Mouse (Mus musculus) kidney, adult 2 months (tissue): Measurements from ENCODE around the gene Arhgap10. TPM values are rescaled to one million over a fixed set of nuclear protein-coding genes. Genes with fewer than 3 reads are reported as not detected.

Source experiments
- DNase-seq: peaks from one replicate; pipeline ENCODE4 v3.0.0; 2021
- H3K27ac ChIP-seq: fragments of 200-500 bp; 2 replicates; pipeline ENCODE4 v1.5.1; 2012; ENCODE audit warnings: low read depth, low read length, control low read depth, inconsistent platforms; ENCODE audit not compliant: insufficient read depth
- H3K27me3 ChIP-seq: fragments of 200-500 bp; replicated peaks from 2 replicates; pipeline ENCODE4 v1.6.1; 2012; ENCODE audit warnings: mild to moderate bottlenecking, moderate library complexity, low read length, inconsistent platforms; ENCODE audit not compliant: control insufficient read depth, insufficient read depth
- H3K36me3 ChIP-seq: fragments of 200-500 bp; 2 replicates; pipeline ENCODE4 v1.6.1; 2012; ENCODE audit warnings: mild to moderate bottlenecking, moderate library complexity, low read length, inconsistent platforms; ENCODE audit not compliant: control insufficient read depth, insufficient read depth
- H3K4me1 ChIP-seq: fragments of 200-500 bp; 2 replicates; pipeline ENCODE4 v1.6.1; 2011; ENCODE audit warnings: low read length; ENCODE audit not compliant: control insufficient read depth, insufficient read depth
- H3K4me3 ChIP-seq: fragments of 200-500 bp; 2 replicates; pipeline ENCODE4 v1.5.1; 2011; ENCODE audit warnings: mild to moderate bottlenecking, low read depth, low read length, control low read depth; ENCODE audit not compliant: insufficient read depth
- CTCF ChIP-seq: fragments of 200-500 bp; conservative IDR thresholded peaks from 2 replicates; pipeline ENCODE4 v1.5.1; 2011; ENCODE audit warnings: low read depth, mild to moderate bottlenecking, control low read depth, low read length, moderate library complexity, mixed read lengths; ENCODE audit not compliant: insufficient read depth, insufficient read length
- POLR2A ChIP-seq: fragments of 200-500 bp; IDR thresholded peaks from one replicate; pipeline ENCODE4 v1.6.1; 2011; ENCODE audit warnings: low read depth, low read length, control low read depth
- WGBS: fragments of 180-500 bp; shearing (Covaris S2); methylation state at CpG from one replicate; pipeline ENCODE4 v1.1.7; 2018; 5-methylcytosine and 5-hydroxymethylcytosine counted together
- polyA plus RNA-seq: library from polyadenylated mRNA; depleted of rRNA; stranded (reverse); fragments of >200 nt; gene quantifications from 2 replicates; pipeline ENCODE4 v1.2.3, GENCODE M21; 2012

Gene Arhgap10
- polyA plus RNA-seq, 1 experiment: 28.0 TPM

- Histone ChIP-seq H3K27ac (no peak overlapping the region), H3K27me3 (no peaks in the 10 kb centered on the region), H3K4me3 (no peak overlapping the region), H3K4me1 (peaks cover 29% of the 10 kb centered on the region), H3K36me3 (no peaks in the 10 kb centered on the region)
- 70% methylated on average over 6 of the region's 6 CpGs for WGBS
- TF ChIP-seq POLR2A (no peak), CTCF (no peak)
- DNase-seq: no peak
These were observed 61.5 kb downstream of the Arhgap10 start for GRCm38 (mm10) chr8:77456263-77456662.

DNA sequence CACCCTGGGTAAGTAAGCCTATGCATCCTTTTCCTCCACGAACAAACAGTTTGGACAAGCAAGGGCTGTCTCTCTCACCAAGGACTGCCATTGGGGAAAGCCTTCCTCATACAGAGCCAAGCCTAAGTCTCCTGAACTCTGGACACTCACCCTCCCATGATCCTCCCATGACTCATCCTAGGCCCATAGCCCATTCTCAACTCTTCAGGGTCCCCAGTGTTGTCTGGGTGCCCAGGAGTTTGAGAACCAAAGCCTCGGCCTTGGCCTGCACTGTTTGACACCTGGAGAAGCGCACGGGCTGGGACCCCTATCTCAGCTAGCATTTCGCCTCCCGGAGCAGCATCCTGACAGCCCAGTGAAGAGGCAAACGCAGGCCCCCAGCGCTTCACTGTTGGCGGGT lies 63.9 kb downstream of the Arhgap10 start:
- no peak for TF ChIP-seq CTCF
- no peak for TF ChIP-seq POLR2A
- Histone ChIP-seq H3K4me3 (no peak overlapping the region), H3K4me1 (peaks cover 24% of the 10 kb centered on the region), H3K27me3 (no peaks in the 10 kb centered on the region), H3K27ac (no peak overlapping the region; the same call in 1 of the 2 replicates), H3K36me3 (no peaks in the 10 kb centered on the region)
- WGBS: 91% methylated on average over 9 of the region's 9 CpGs
- no peak for DNase-seq

DNA sequence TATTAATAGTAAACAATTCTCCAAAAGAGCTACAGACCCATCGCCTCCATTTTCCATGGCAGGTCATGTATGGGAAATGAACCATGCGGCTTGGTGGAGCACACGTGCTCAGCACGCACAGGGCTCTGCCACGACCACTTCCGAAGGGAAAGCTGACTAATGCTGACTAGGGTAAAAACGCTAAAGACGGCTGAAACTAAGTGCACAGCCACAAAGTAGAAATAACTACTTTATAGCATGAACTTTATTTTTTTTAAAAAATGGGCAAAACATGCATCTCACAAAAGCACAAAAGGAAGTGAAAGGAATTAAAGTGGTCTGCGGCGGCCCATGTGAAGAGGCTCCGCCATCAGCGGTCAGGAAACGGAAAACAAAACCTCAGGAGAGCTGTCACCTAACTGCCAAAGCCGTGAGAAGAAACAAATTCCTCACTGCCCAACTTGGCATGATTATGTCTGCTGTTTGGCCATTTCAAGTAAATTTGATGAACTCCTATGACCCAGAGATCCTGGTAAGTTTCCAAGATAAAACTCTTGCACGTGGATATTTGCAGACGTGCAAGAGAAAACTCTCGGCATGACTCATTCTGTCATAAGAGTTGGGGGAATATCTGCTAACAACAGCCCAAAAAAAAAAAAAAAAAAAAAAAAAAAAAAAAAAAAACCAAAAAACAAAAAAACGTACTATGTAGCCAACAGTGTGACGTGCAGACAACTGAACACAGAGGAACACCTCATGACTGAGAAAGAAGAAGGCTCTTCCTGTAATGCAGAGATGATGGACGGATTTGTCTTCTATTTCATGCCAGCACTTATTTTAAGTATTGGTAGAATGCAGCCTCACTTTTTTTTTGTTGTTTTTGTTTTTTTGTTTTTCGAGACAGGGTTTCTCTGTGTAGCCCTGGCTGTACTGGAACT lies 66.0 kb downstream of the Arhgap10 start:
- Histone ChIP-seq H3K27me3 (no peaks in the 10 kb centered on the region), H3K4me3 (no peak overlapping the region), H3K27ac (no peak overlapping the region), H3K36me3 (no peaks in the 10 kb centered on the region), H3K4me1 (peaks cover 24% of the 10 kb centered on the region)
- no peak for TF ChIP-seq CTCF
- WGBS: 66% methylated on average over 21 of the region's 21 CpGs
- DNase-seq: peak; percentile 54

DNA sequence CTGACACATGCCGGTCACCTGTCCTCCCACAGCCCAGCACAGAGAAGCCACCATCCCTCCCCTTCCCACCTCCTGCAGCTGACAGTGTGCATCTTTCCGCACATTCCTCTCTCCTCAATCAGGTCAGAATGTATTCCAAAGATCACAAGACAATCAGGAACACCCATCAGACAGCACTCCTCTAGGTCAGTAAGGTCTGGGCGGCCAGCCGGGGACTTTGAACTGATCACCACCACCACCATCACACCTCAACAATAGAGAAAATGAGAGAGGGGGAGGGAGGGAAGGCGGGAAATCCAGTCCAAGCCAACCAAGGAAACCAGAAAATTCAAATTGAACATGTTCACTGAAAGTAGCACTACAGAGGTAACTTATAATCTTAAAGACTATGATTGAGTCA lies 66.7 kb downstream of the Arhgap10 start:
- TF ChIP-seq CTCF: no peak
- no peak for TF ChIP-seq POLR2A
- WGBS: 69% methylated on average over 5 of the region's 5 CpGs
- no peak overlapping the region for H3K4me3 ChIP-seq
- DNase-seq: peak; percentile 71
- no peak overlapping the region; the same call in 1 of the 2 replicates for H3K27ac ChIP-seq
- no peaks in the 10 kb centered on the region for H3K27me3 ChIP-seq
- no peaks in the 10 kb centered on the region for H3K36me3 ChIP-seq
- H3K4me1 ChIP-seq: peaks cover 26% of the 10 kb centered on the region

DNA sequence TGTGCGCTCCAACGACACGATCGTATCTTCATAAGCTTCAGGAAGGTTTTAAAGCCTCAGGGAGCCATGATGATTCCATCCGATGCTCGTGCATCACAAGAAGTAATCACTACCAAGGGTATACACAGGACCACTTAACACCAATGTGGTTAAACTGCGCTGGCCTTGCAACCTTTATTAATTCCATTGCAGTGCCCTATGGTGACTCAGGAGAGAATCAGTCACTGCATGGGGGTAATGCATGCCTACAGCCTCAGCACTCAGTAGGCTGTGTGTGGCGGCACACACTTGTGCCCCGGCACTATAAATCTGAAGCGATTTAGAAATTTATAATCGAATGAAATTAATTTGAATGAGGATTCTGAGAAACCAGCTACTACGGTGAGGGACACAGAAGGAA lies 71.5 kb downstream of the Arhgap10 start:
- Histone ChIP-seq H3K4me1 (peaks cover 13% of the 10 kb centered on the region), H3K4me3 (no peak overlapping the region), H3K27ac (no peak overlapping the region), H3K27me3 (no peaks in the 10 kb centered on the region), H3K36me3 (no peaks in the 10 kb centered on the region)
- no peak for DNase-seq
- 80% methylated on average over 12 of the region's 12 CpGs for WGBS
- TF ChIP-seq POLR2A: no peak

DNA sequence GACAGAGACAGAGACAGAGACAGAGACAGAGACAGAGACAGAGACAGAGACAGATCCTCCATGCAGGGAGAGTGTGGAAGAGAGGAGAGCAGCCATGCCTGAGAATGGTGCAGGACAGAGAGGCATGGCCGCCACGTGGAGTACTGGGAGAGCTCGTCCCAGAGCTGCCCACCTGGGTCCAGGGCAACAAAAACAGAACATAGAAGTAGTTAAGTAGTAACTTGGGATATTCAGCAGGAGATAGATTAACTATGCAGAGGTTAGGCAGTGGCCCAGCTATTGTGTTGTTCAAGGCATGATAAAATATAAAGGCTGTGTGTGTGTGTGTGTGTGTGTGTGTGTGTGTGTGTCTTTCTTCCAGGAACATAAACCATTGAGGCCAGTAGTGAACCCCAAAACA lies 72.1 kb downstream of the Arhgap10 start:
- Histone ChIP-seq H3K27me3 (no peaks in the 10 kb centered on the region), H3K4me3 (no peak overlapping the region), H3K36me3 (no peaks in the 10 kb centered on the region), H3K27ac (no peak overlapping the region), H3K4me1 (peaks cover 6% of the 10 kb centered on the region; the same call in 1 of the 2 replicates)
- 58% methylated on average over 3 of the region's 3 CpGs for WGBS
- DNase-seq: peak; percentile 50
- TF ChIP-seq CTCF: no peak
- no peak for TF ChIP-seq POLR2A

GRCm38 (mm10) chr8:77444166-77444870 lies 73.4 kb downstream of the Arhgap10 start:
- Histone ChIP-seq H3K27ac (no peak overlapping the region), H3K27me3 (no peaks in the 10 kb centered on the region)
- DNase-seq: peak; percentile 55

More at GRCm38 (mm10) chr8:77444166-77444870, 73.4 kb downstream of the Arhgap10 start:
- H3K4me1 ChIP-seq: peaks cover 9% of the 10 kb centered on the region; the same call in 1 of the 2 replicates
- TF ChIP-seq CTCF (no peak), POLR2A (no peak)
- no peaks in the 10 kb centered on the region for H3K36me3 ChIP-seq
- WGBS: 66% methylated on average over 10 of the region's 10 CpGs
- H3K4me3 ChIP-seq: no peak overlapping the region
